Mouse (Mus musculus) stomach, postnatal 0 days (tissue): ENCODE measurements around the gene Hoxa10. TPM values are rescaled to one million over a fixed set of nuclear protein-coding genes. Genes with fewer than 3 reads are reported as not detected.

Experiments used
- ATAC-seq: fragments of 200-750 bp; cut with Nextera tagmentation; 2 replicates; pipeline ENCODE4 v1.8.0; 2017; ENCODE audit not compliant: low FRiP score, low TSS enrichment
- DNase-seq: peaks from one replicate; pipeline ENCODE4 v3.0.0-alpha.2; 2016; ENCODE audit warnings: low spot score
- H3K27ac ChIP-seq: fragments of 300-500 bp; sonication (generic); replicated peaks from 2 replicates; pipeline ENCODE4 v1.5.1; 2014; ENCODE audit warnings: mild to moderate bottlenecking, control low read depth
- H3K27me3 ChIP-seq: fragments of 300-500 bp; sonication (generic); 2 replicates; pipeline ENCODE4 v1.6.1; 2014; ENCODE audit warnings: low read length; ENCODE audit not compliant: control insufficient read depth, insufficient read depth
- H3K36me3 ChIP-seq: fragments of 300-500 bp; sonication (generic); 2 replicates; pipeline ENCODE4 v1.6.1; 2014; ENCODE audit warnings: low read length, mixed read lengths; ENCODE audit not compliant: control insufficient read depth, insufficient read depth
- H3K4me1 ChIP-seq: fragments of 300-500 bp; sonication (generic); replicated peaks from 2 replicates; pipeline ENCODE4 v1.6.1; 2014; ENCODE audit warnings: antibody characterized with exemption; ENCODE audit not compliant: control insufficient read depth, insufficient read depth
- H3K4me2 ChIP-seq: fragments of 300-500 bp; sonication (generic); replicated peaks from 2 replicates; pipeline ENCODE4 v1.6.1; 2014; ENCODE audit warnings: low read depth, mild to moderate bottlenecking, control low read depth, moderate library complexity
- H3K4me3 ChIP-seq: fragments of 300-500 bp; sonication (generic); 2 replicates; pipeline ENCODE4 v1.5.1; 2014; ENCODE audit warnings: low read depth, low read length, control low read depth
- H3K9ac ChIP-seq: fragments of 300-500 bp; sonication (generic); 2 replicates; pipeline ENCODE4 v1.6.1; 2014; ENCODE audit warnings: mild to moderate bottlenecking, low read length, control low read depth, mixed read lengths
- H3K9me3 ChIP-seq: fragments of 300-500 bp; sonication (generic); 2 replicates; pipeline ENCODE4 v1.6.1; 2016; ENCODE audit warnings: low read length; ENCODE audit not compliant: control insufficient read depth
- CTCF ChIP-seq: IDR thresholded peaks from 2 replicates; pipeline ENCODE4 v1.5.1; 2016; ENCODE audit warnings: antibody characterized with exemption, low read depth, mild to moderate bottlenecking, moderate library complexity
- EP300 ChIP-seq: optimal IDR thresholded peaks from 2 replicates; pipeline ENCODE3; 2016; ENCODE audit warnings: antibody characterized with exemption
- WGBS: fragments of 180-500 bp; shearing (Covaris S2); extraction: QIAGEN DNeasy Blood & Tissue Kit; methylation state at CpG from one replicate; pipeline ENCODE4 v1.1.7; 2014; 5-methylcytosine and 5-hydroxymethylcytosine counted together
- polyA plus RNA-seq: library from polyadenylated mRNA; unstranded; fragments of >200 nt; fragmentation: Nextera tagmentation; extraction: Ambion mirVana; gene quantifications from 2 replicates; pipeline ENCODE4 v1.2.1, GENCODE M21; 2015

Gene Hoxa10
- polyA plus RNA-seq, 1 experiment from 2014 or later: not detected

- Histone ChIP-seq H3K4me2 (peak overlapping the region; percentile 74), H3K27me3 (peaks cover 2% of the 10 kb centered on the region; the same call in 1 of the 2 replicates), H3K9ac (peak overlapping the region; percentile 90), H3K9me3 (no peaks in the 10 kb centered on the region), H3K4me1 (0 out of 2 replicates have a peak, but pooled peaks cover 3% of the 10 kb centered on the region), H3K27ac (peak overlapping the region; percentile 97), H3K4me3 (peak overlapping the region; percentile 64), H3K36me3 (no peaks in the 10 kb centered on the region)
- TF ChIP-seq CTCF (peak; percentile 20; the same call in 1 of the 2 replicates), EP300 (no peak)
- DNase-seq (peak; percentile 35), ATAC-seq (no peak)
- WGBS: 10% methylated on average over 23 of the region's 23 CpGs
Observed at GRCm38 (mm10) chr6:52190410-52190809, 50.2 kb downstream of the Hoxa10 start.

GRCm38 (mm10) chr6:52189909-52190308 lies 50.7 kb downstream of the Hoxa10 start:
- Histone ChIP-seq H3K4me1 (peaks cover 3% of the 10 kb centered on the region; the same call in 1 of the 2 replicates), H3K9me3 (no peaks in the 10 kb centered on the region), H3K9ac (peak overlapping the region; percentile 90), H3K4me2 (peak overlapping the region; percentile 74), H3K27ac (peak overlapping the region; percentile 97), H3K4me3 (peak overlapping the region; percentile 64), H3K36me3 (no peaks in the 10 kb centered on the region), H3K27me3 (peaks cover 2% of the 10 kb centered on the region; the same call in 1 of the 2 replicates)
- DNase-seq (no peak), ATAC-seq (no peak)
- WGBS: 22% methylated on average over 8 of the region's 8 CpGs
- TF ChIP-seq CTCF (no peak), EP300 (no peak)

- Histone ChIP-seq H3K27ac (peak overlapping the region; percentile 97), H3K4me1 (peaks cover 3% of the 10 kb centered on the region; the same call in 1 of the 2 replicates), H3K9ac (no peak overlapping the region), H3K4me3 (no peak overlapping the region), H3K36me3 (no peaks in the 10 kb centered on the region), H3K27me3 (peaks cover 2% of the 10 kb centered on the region; the same call in 1 of the 2 replicates), H3K9me3 (no peaks in the 10 kb centered on the region), H3K4me2 (peak overlapping the region; percentile 74)
- DNase-seq: peak; percentile 37
- WGBS: 31% methylated on average over 5 of the region's 5 CpGs
- ATAC-seq: peak; percentile 35; the same call in 1 of the 2 replicates
- TF ChIP-seq EP300: no peak
Observed at GRCm38 (mm10) chr6:52189172-52189591, 51.5 kb downstream of the Hoxa10 start.

GRCm38 (mm10) chr6:52186500-52186899 lies 54.2 kb downstream of the Hoxa10 start:
- Histone ChIP-seq H3K4me1 (peaks cover 3% of the 10 kb centered on the region; the same call in 1 of the 2 replicates), H3K9ac (no peak overlapping the region), H3K4me2 (no peak overlapping the region), H3K27ac (no peak overlapping the region), H3K27me3 (peaks cover 2% of the 10 kb centered on the region; the same call in 1 of the 2 replicates), H3K9me3 (no peaks in the 10 kb centered on the region), H3K4me3 (no peak overlapping the region), H3K36me3 (no peaks in the 10 kb centered on the region)
- ATAC-seq: no peak
- TF ChIP-seq EP300 (no peak), CTCF (peak; percentile 60)
- 67% methylated on average over 1 of the region's 1 CpGs for WGBS
- DNase-seq: no peak

GRCm38 (mm10) chr6:52185834-52186233 lies 54.8 kb downstream of the Hoxa10 start:
- Histone ChIP-seq H3K27ac (no peak overlapping the region), H3K36me3 (no peaks in the 10 kb centered on the region), H3K4me1 (peaks cover 3% of the 10 kb centered on the region; the same call in 1 of the 2 replicates), H3K9me3 (no peaks in the 10 kb centered on the region), H3K4me3 (no peak overlapping the region), H3K4me2 (peak overlapping the region; percentile 1; the same call in 1 of the 2 replicates), H3K27me3 (peaks cover 2% of the 10 kb centered on the region; the same call in 1 of the 2 replicates), H3K9ac (no peak overlapping the region)
- no peak for DNase-seq
- ATAC-seq: no peak
- no peak for TF ChIP-seq CTCF
- no peak for TF ChIP-seq EP300
- WGBS: 45% methylated on average over 3 of the region's 3 CpGs

GRCm38 (mm10) chr6:52185222-52185621 lies 55.4 kb downstream of the Hoxa10 start:
- ATAC-seq: no peak
- no peak for DNase-seq
- peaks cover 2% of the 10 kb centered on the region; the same call in 1 of the 2 replicates for H3K27me3 ChIP-seq
- peak overlapping the region; percentile 34; the same call in 1 of the 2 replicates for H3K4me2 ChIP-seq
- WGBS: 3% methylated on average over 19 of the region's 19 CpGs
- peak overlapping the region; percentile 18; the same call in 1 of the 2 replicates for H3K9ac ChIP-seq
- 0 out of 2 replicates have a peak overlapping the region, but pooled peaks have one; percentile 35 for H3K27ac ChIP-seq
- no peaks in the 10 kb centered on the region for H3K36me3 ChIP-seq
- 0 out of 2 replicates have a peak overlapping the region, but pooled peaks have one; percentile 17 for H3K4me3 ChIP-seq
- TF ChIP-seq EP300: no peak
- no peak for TF ChIP-seq CTCF
- H3K9me3 ChIP-seq: no peaks in the 10 kb centered on the region
- peaks cover 3% of the 10 kb centered on the region; the same call in 1 of the 2 replicates for H3K4me1 ChIP-seq
